Mouse (Mus musculus) c-Kit-positive CD71-positive TER-119-negative erythroid progenitor cells, embryonic 14.5 days (primary cell): ENCODE results near the gene Vmn2r99.

Experiments
- DNase-seq: peaks from one replicate; pipeline ENCODE4 v3.0.0-alpha.2; 2013; ENCODE audit warnings: low read depth

Gene Vmn2r99

GRCm38 (mm10) chr17:19361649-19362048, at the start of gene Vmn2r99:
Vmn2r99 (plus strand) TSS chr17:19361949.
- DNase-seq, result no peak

- no peak for DNase-seq
These were observed 75.9 kb downstream of the Vmn2r99 start for GRCm38 (mm10) chr17:19437623-19438022.

GRCm38 (mm10) chr17:19444932-19445331, 83.2 kb downstream of the Vmn2r99 start:
- no peak for DNase-seq
